Mouse (Mus musculus) thymus, adult 2 months (tissue): ENCODE results near the gene Fam151a.

Source experiments
- CTCF ChIP-seq: fragments of 200-500 bp; IDR thresholded peaks from 2 replicates; pipeline ENCODE4 v1.5.1; 2012; ENCODE audit warnings: mild to moderate bottlenecking, control low read depth, low read length, moderate library complexity, borderline replicate concordance; ENCODE audit not compliant: control insufficient read depth, poor library complexity, insufficient read depth; ENCODE audit errors: extremely low read depth
- POLR2A ChIP-seq: fragments of 200-500 bp; IDR thresholded peaks from 2 replicates; pipeline ENCODE4 v1.6.1; 2012; ENCODE audit warnings: mild to moderate bottlenecking, low read length, control low read depth, moderate library complexity; ENCODE audit not compliant: control insufficient read depth, poor library complexity, insufficient read depth; ENCODE audit errors: extremely low read depth

DNA sequence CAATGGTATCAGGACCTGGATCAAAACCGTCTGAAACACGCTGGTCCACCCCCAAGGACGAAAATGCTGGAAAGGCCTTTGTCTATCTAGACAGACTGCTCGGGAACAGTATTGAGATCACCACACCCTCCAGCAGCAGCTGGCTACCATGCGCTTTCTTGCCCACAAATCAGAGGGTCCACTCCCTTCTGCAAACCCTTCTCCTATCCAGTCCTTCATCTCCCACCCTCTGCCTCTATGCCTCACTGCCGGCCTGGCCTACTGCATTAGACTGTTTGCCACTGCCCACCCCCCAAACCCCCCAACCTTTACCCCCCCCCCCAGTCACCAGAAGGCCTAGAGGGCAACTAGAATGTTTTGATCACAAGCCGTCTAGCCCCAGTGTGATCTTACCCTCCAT, 51.7 kb downstream of the Fam151a start:
- TF ChIP-seq POLR2A (no peak), CTCF (no peak)
